Mouse (Mus musculus): ENCODE measurements at regions not wholly inside any gene's neighbourhood (a gene's known extent, or its start where the extent isn't known, plus 50 kb on each side); places are given as distances from the start of the nearest gene placed in this dataset.

- no peak for TF ChIP-seq FLI1 (IDR thresholded peaks at IDR 0.05; ENCODE audit: low read length)
- no peak for TF ChIP-seq GATA1 (IDR thresholded peaks at IDR 0.05; ENCODE audit: borderline replicate concordance, low read length)
Observed at GRCm38 (mm10) chr1:143939511-143939910, 64.5 kb downstream of the Rgs2 start.

Measured in megakaryocyte, embryonic 14.5 days (primary cell).